Mouse (Mus musculus): Measurements from ENCODE around the gene Foxn3. TPM values are rescaled to one million over a fixed set of nuclear protein-coding genes. Genes with fewer than 3 reads are reported as not detected.

Gene Foxn3
- polyA plus RNA-seq, 1 experiment = 37.8 TPM

GRCm38 (mm10) chr12:99603381-99603780, 40.0 kb upstream of the Foxn3 start:
- no peak overlapping the region for H3K4me3 ChIP-seq (ENCODE audit: extremely low read depth, insufficient read depth, insufficient read length)
- DNase-seq (ENCODE audit: low read depth in 1 of 2, low spot score in 2 of 2) = no peak
- peaks cover 7% of the 10 kb centered on the region for H3K4me1 ChIP-seq (ENCODE audit: control insufficient read depth, insufficient read depth, insufficient read length)
- no peaks in the 10 kb centered on the region for H3K36me3 ChIP-seq (ENCODE audit: control insufficient read depth, insufficient read depth, low read length)
- no peaks in the 10 kb centered on the region for H3K27me3 ChIP-seq (ENCODE audit: control insufficient read depth, insufficient read depth, low read length)
- no peak for TF ChIP-seq POLR2A (IDR thresholded peaks at IDR 0.05; ENCODE audit: low read depth, low read length)
- no peak for TF ChIP-seq CTCF (IDR thresholded peaks at IDR 0.05; ENCODE audit: extremely low read depth, insufficient read depth, insufficient read length, insufficient replicate concordance)
- 93% methylated on average over 2 of the region's 2 CpGs for WGBS
- H3K27ac ChIP-seq (ENCODE audit: insufficient read depth, low read length) = no peak overlapping the region

- Histone ChIP-seq H3K27ac (ENCODE audit: insufficient read depth, low read length) (no peak overlapping the region), H3K27me3 (ENCODE audit: control insufficient read depth, insufficient read depth, low read length) (no peaks in the 10 kb centered on the region), H3K4me1 (ENCODE audit: control insufficient read depth, insufficient read depth, insufficient read length) (no peaks in the 10 kb centered on the region; the same call in 1 of the 2 replicates), H3K4me3 (ENCODE audit: extremely low read depth, insufficient read depth, insufficient read length) (no peak overlapping the region), H3K36me3 (ENCODE audit: control insufficient read depth, insufficient read depth, low read length) (no peaks in the 10 kb centered on the region)
- TF ChIP-seq CTCF (IDR thresholded peaks at IDR 0.05; ENCODE audit: extremely low read depth, insufficient read depth, insufficient read length, insufficient replicate concordance) (no peak), POLR2A (IDR thresholded peaks at IDR 0.05; ENCODE audit: low read depth, low read length) (no peak)
- WGBS = 91% methylated on average over 3 of the region's 3 CpGs
- DNase-seq (ENCODE audit: low read depth in 1 of 2, low spot score in 2 of 2) = no peak
Measured at GRCm38 (mm10) chr12:99601841-99602240, 38.5 kb upstream of the Foxn3 start.

- Histone ChIP-seq H3K36me3 (ENCODE audit: control insufficient read depth, insufficient read depth, low read length) (no peaks in the 10 kb centered on the region), H3K27me3 (ENCODE audit: control insufficient read depth, insufficient read depth, low read length) (no peaks in the 10 kb centered on the region), H3K4me1 (ENCODE audit: control insufficient read depth, insufficient read depth, insufficient read length) (no peaks in the 10 kb centered on the region; the same call in 1 of the 2 replicates), H3K27ac (ENCODE audit: insufficient read depth, low read length) (no peak overlapping the region), H3K4me3 (ENCODE audit: extremely low read depth, insufficient read depth, insufficient read length) (no peak overlapping the region)
- no peak for TF ChIP-seq POLR2A (IDR thresholded peaks at IDR 0.05; ENCODE audit: low read depth, low read length)
- no peak for TF ChIP-seq CTCF (IDR thresholded peaks at IDR 0.05; ENCODE audit: extremely low read depth, insufficient read depth, insufficient read length, insufficient replicate concordance)
- WGBS = 59% methylated on average over 8 of the region's 8 CpGs
- no peak for DNase-seq (ENCODE audit: low read depth in 1 of 2, low spot score in 2 of 2)
Measured at GRCm38 (mm10) chr12:99601392-99601791, 38.0 kb upstream of the Foxn3 start.

GRCm38 (mm10) chr12:99599606-99600005, 36.2 kb upstream of the Foxn3 start:
- H3K4me3 ChIP-seq (ENCODE audit: extremely low read depth, insufficient read depth, insufficient read length) = no peak overlapping the region
- no peak overlapping the region for H3K27ac ChIP-seq (ENCODE audit: insufficient read depth, low read length)
- WGBS = 82% methylated on average over 7 of the region's 7 CpGs
- DNase-seq (ENCODE audit: low read depth in 1 of 2, low spot score in 2 of 2) = no peak
- H3K27me3 ChIP-seq (ENCODE audit: control insufficient read depth, insufficient read depth, low read length) = no peaks in the 10 kb centered on the region
- no peaks in the 10 kb centered on the region for H3K36me3 ChIP-seq (ENCODE audit: control insufficient read depth, insufficient read depth, low read length)
- TF ChIP-seq CTCF (IDR thresholded peaks at IDR 0.05; ENCODE audit: extremely low read depth, insufficient read depth, insufficient read length, insufficient replicate concordance) (no peak), POLR2A (IDR thresholded peaks at IDR 0.05; ENCODE audit: low read depth, low read length) (no peak)
- no peaks in the 10 kb centered on the region for H3K4me1 ChIP-seq (ENCODE audit: control insufficient read depth, insufficient read depth, insufficient read length)

- no peak for DNase-seq (ENCODE audit: low read depth in 1 of 2, low spot score in 2 of 2)
- no peaks in the 10 kb centered on the region for H3K36me3 ChIP-seq (ENCODE audit: control insufficient read depth, insufficient read depth, low read length)
- H3K4me3 ChIP-seq (ENCODE audit: extremely low read depth, insufficient read depth, insufficient read length) = no peak overlapping the region
- TF ChIP-seq CTCF (IDR thresholded peaks at IDR 0.05; ENCODE audit: extremely low read depth, insufficient read depth, insufficient read length, insufficient replicate concordance) = no peak
- TF ChIP-seq POLR2A (IDR thresholded peaks at IDR 0.05; ENCODE audit: low read depth, low read length) = no peak
- no peak overlapping the region for H3K27ac ChIP-seq (ENCODE audit: insufficient read depth, low read length)
- no peaks in the 10 kb centered on the region for H3K4me1 ChIP-seq (ENCODE audit: control insufficient read depth, insufficient read depth, insufficient read length)
- no peaks in the 10 kb centered on the region for H3K27me3 ChIP-seq (ENCODE audit: control insufficient read depth, insufficient read depth, low read length)
- 91% methylated on average over 2 of the region's 2 CpGs for WGBS
Measured at GRCm38 (mm10) chr12:99596397-99596796, 33.0 kb upstream of the Foxn3 start.

GRCm38 (mm10) chr12:99587338-99587737, 24.0 kb upstream of the Foxn3 start:
- H3K4me3 ChIP-seq (ENCODE audit: extremely low read depth, insufficient read depth, insufficient read length) = no peak overlapping the region
- no peaks in the 10 kb centered on the region for H3K27me3 ChIP-seq (ENCODE audit: control insufficient read depth, insufficient read depth, low read length)
- H3K4me1 ChIP-seq (ENCODE audit: control insufficient read depth, insufficient read depth, insufficient read length) = no peaks in the 10 kb centered on the region
- no peaks in the 10 kb centered on the region for H3K36me3 ChIP-seq (ENCODE audit: control insufficient read depth, insufficient read depth, low read length)
- DNase-seq (ENCODE audit: low read depth in 1 of 2, low spot score in 2 of 2) = no peak
- no peak overlapping the region for H3K27ac ChIP-seq (ENCODE audit: insufficient read depth, low read length)
- no peak for TF ChIP-seq CTCF (IDR thresholded peaks at IDR 0.05; ENCODE audit: extremely low read depth, insufficient read depth, insufficient read length, insufficient replicate concordance)
- TF ChIP-seq POLR2A (IDR thresholded peaks at IDR 0.05; ENCODE audit: low read depth, low read length) = no peak
- 79% methylated on average over 3 of the region's 3 CpGs for WGBS

- H3K27ac ChIP-seq (ENCODE audit: insufficient read depth, low read length) = no peak overlapping the region
- no peaks in the 10 kb centered on the region for H3K36me3 ChIP-seq (ENCODE audit: control insufficient read depth, insufficient read depth, low read length)
- no peaks in the 10 kb centered on the region for H3K27me3 ChIP-seq (ENCODE audit: control insufficient read depth, insufficient read depth, low read length)
- peaks cover 3% of the 10 kb centered on the region; the same call in 1 of the 2 replicates for H3K4me1 ChIP-seq (ENCODE audit: control insufficient read depth, insufficient read depth, insufficient read length)
- H3K4me3 ChIP-seq (ENCODE audit: extremely low read depth, insufficient read depth, insufficient read length) = no peak overlapping the region
- WGBS = 77% methylated on average over 4 of the region's 4 CpGs
- no peak for DNase-seq (ENCODE audit: low read depth in 1 of 2, low spot score in 2 of 2)
- TF ChIP-seq POLR2A (IDR thresholded peaks at IDR 0.05; ENCODE audit: low read depth, low read length) (no peak), CTCF (IDR thresholded peaks at IDR 0.05; ENCODE audit: extremely low read depth, insufficient read depth, insufficient read length, insufficient replicate concordance) (no peak)
Measured at GRCm38 (mm10) chr12:99579989-99580388, 16.6 kb upstream of the Foxn3 start.

Measured in spleen, adult 2 months (tissue).